Mouse (Mus musculus) ZHBTc4 (cell line): ENCODE measurements around the gene Fbxo3.
"Not testable (repeated sequence)": the region's sequence is repeated elsewhere in the genome, so short reads cannot be mapped to it uniquely, and the experiment has no call there.

Experiments
- DNase-seq: peaks from one replicate; pipeline ENCODE4 v3.0.0-alpha.2; 2011; ENCODE audit warnings: low read depth, low spot score

Gene Fbxo3

DNA sequence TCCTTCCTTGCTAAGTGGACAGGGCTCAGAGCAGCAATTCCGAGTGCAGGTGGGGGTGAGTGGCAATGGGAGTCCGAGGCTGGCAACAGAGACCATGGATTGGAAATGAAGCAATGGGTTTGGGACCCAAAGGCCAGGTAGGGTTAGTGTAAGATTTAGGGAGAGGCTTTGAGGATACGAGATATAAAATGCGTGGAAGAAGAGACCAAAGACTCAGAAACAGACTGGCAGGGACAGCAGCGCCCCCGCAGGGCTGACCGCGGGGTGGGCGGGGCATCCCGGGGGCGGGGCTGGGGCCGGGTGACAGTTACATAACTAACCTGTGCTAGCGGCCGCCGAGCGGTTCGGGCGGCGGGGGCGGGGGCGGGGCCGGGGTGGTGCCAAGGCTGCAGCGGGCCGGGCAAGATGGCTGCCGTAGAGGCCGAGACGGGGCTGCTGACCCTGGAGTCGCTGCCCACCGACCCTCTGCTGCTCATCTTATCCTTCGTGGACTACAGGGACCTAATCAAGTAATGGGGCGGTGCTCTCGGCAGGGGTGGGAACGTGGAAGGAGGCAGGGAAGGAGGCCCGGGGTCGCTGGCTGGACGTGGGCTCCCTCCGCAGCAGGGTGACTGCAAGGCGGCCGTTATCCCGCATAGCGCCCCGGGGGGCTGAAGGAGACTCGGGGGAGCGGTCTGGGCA, at the start of gene Fbxo3:
TSS of gene Fbxo3 (plus strand) at position 264 of the 681 bp plus-strand sequence.
- DNase-seq, result peak; percentile 91

GRCm38 (mm10) chr2:103982250-103982649, 45.3 kb upstream of the Fbxo3 start:
- DNase-seq, result peak; percentile 80

DNA sequence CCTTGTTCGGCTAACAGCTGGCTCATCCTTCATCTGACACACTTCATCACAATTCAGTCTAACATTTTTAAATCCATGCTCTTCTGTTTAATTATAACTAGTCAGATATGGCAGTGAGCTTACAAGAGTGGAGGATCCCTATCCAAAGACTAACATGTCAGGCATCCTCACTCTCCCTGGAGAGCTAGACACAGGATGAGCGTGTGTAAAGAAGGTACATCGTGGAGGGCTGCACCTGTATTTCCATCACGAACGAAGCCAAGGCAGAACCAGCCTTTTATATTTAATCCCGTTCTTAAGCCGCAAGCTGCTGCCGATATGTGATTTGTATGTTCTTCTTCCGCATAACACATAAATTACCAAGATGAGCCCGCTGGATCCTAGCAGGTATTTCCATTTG, 44.4 kb upstream of the Fbxo3 start:
- DNase-seq, result no peak

DNA sequence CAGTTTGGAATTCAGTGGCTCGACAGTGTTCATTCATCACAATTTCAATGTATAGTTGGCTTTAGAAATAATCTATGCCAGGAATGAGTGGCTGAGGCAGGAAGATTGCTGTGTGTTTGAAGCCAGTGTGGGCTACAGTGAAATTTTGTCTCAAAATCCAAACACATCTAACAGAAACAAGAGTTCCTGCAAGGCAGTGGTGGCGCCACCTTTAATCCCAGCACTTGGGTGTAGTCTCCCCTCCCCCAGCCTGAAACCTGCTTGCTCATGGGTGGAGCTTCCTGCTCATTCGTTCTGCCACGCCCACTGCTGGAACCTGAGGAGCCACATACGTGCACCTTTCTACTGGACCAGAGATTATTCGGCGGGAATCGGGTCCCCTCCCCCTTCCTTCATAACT, 39.9 kb upstream of the Fbxo3 start:
- DNase-seq, result not testable (repeated sequence)

GRCm38 (mm10) chr2:103989724-103990123, 37.8 kb upstream of the Fbxo3 start:
- DNase-seq, result no peak

GRCm38 (mm10) chr2:103991303-103991702, 36.2 kb upstream of the Fbxo3 start:
- DNase-seq, result peak; percentile 49

GRCm38 (mm10) chr2:103992162-103992561, 35.4 kb upstream of the Fbxo3 start:
- DNase-seq, result no peak

DNA sequence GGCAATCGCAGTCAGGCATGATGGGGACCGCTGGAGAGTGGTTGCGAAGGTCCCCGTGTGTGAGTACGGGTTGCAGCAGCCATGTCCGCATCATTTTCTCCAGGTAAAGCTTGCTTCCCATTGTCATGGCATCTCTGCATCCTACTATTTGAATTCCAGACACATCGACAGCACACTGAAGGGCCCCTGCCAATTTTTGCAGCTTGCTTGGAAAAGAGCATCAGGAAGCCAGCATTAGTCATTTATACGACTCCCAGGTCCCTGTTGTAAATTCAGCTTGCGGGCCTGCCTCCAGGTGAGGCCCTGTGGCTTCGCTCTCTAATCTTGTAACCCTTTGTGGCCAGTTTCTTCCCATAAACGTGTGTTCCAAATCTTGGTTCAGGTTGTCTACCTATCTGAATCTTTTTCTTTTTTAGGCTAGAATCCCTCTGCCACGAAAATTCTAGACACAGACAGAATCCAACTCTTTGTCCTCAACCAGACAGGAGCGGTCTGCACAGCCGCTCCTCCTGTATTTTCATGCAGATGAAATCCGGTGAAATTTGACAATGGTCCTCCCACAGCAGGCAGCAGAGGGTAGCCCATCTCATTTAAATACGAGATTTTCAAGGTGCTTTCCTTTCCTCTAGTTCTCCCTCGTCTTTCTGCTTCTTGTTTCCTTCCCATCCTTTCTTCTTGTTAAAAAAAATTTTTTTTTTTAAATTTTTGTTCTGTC, 34.7 kb upstream of the Fbxo3 start:
- DNase-seq, result peak; percentile 93

GRCm38 (mm10) chr2:104001076-104001475, 26.4 kb upstream of the Fbxo3 start:
- DNase-seq, result peak; percentile 78

- no peak for DNase-seq
Observed at GRCm38 (mm10) chr2:104001861-104002260, 25.7 kb upstream of the Fbxo3 start.

GRCm38 (mm10) chr2:104002711-104003413, 24.7 kb upstream of the Fbxo3 start:
- peak; percentile 92 for DNase-seq

GRCm38 (mm10) chr2:104007793-104008519, 19.6 kb upstream of the Fbxo3 start:
- DNase-seq, result no peak

- not testable (repeated sequence) for DNase-seq
Observed at GRCm38 (mm10) chr2:104008853-104009252, 18.7 kb upstream of the Fbxo3 start.

GRCm38 (mm10) chr2:104023096-104023495, 4.4 kb upstream of the Fbxo3 start:
- DNase-seq, result no peak

DNA sequence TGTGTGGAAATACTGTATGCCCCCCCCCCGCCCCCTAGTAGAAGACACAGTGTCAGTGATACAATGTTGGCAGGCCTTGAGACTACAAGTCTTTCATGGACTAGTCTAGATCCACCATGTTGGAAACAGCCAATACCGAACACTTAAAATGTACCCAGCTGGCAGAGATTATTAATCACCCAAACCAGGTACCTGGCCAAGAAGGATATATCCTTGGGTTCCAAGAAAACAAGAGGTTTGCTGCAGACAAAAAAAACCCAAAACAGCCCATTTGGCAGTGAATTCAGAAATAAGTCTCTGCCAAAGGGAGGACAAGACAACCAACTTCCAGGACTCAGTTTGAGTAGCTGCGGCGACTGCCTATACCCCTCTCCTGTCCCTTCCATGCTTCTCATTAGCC, 2.9 kb upstream of the Fbxo3 start:
- no peak for DNase-seq

DNA sequence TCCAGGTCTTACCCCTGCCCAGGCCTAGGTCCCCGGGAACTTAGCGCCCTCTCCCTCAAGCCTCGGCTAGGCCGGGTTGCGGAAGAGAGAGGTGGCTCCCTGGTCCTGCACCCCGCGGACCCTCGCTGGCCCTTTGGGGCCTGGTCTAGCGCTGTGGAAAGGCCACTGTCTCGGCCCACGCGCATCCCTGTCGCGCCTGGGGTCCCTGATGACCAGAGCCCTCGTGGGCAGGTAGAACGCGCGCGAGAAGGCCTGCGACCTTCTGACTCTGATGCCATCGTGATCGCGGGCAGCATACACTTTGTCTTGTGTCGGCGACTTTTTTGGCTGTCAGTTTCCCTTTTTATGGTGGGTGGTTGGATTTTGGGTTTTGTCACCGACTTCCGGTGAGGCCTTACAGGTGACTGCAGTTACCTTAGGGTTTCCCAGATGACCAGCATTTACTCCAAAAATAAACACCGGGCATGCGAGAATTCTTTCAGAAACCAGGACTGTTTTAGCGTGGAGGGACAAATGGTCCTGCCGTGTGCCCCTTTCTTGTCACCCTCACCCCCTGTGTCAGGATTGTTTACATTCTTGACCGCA, 710 bp downstream of the Fbxo3 start, which contains the start of gene 4931422A03Rik:
TSS of gene 4931422A03Rik (minus strand) at position 223 of the 585 bp plus-strand sequence.
- DNase-seq, result peak; percentile 13

GRCm38 (mm10) chr2:104029074-104029473, 1.6 kb downstream of the Fbxo3 start:
- no peak for DNase-seq

DNA sequence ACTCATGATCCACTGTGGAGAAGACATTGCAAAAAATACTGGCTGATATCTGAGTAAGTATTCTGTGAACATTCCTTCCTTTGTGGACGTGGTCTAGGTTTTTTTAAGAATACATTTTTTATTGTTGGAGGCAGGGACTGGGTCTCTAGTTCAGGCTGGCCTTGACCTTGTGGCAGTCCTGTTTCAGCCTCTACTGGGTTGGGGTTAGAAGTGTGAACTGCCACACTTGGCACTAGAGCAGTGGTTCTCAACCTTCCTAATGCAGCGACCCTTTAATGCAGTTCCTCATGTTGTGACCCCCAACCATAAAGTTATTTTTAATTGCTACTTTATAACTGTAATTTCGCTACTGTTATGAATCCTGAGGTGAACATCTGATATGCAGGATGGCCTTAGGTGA, 2.9 kb downstream of the Fbxo3 start:
- no peak for DNase-seq

- DNase-seq, result peak; percentile 78
Observed at GRCm38 (mm10) chr2:104032056-104032455, 4.5 kb downstream of the Fbxo3 start.

DNA sequence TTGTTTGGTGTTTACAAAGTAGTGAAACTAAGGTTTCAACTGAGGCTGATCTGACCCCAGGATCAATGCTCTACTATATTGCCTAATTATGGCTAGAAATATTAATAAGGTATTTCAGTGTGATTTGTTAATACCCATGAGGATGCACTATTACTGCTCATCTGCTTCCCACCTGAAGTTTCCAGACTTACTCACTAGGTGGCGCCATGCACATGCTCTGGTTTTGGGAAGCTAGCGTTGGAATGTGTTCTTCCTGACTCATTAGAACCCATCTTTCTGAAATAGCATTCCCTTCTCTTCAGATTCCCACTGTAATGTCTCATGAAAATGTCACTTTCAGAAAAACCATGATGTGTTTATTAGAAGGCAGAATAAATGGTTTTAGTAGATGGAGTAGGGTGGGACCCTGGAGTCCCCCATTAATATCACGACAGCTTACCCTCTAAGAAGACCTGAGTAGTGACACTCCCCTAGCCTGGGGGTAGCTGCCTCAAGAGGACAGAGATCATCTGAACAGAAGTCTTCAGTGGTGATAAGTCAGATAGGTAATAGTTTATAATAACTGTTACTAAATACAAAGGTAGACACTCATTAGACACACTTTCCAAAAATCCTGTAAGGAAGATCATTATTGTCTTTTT, 7.4 kb downstream of the Fbxo3 start:
- DNase-seq, result peak; percentile 78

DNA sequence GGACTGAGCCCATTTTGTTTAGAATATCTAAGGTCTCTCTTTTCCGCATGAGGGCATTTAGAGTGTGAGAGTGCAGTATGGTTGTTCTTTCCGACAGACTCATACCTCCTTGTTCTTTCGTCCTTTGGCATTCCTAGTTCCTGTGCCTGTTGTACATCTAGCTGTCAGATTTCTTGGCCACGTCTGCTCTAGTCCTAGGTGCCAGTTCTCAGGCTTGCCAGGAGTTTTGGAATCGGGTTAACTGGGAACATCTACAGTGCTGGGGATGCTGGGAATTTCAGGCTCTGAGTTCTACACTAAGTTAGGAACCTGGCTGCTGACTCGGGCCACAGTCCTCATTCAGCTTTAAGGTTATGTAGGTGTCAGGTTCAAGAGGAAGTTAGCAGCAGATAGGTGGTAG, 8.1 kb downstream of the Fbxo3 start:
- no peak for DNase-seq
